Mouse (Mus musculus): ENCODE measurements at regions not wholly inside any gene's neighbourhood (a gene's known extent, or its start where the extent isn't known, plus 50 kb on each side); places are given as distances from the start of the nearest gene placed in this dataset.

DNA sequence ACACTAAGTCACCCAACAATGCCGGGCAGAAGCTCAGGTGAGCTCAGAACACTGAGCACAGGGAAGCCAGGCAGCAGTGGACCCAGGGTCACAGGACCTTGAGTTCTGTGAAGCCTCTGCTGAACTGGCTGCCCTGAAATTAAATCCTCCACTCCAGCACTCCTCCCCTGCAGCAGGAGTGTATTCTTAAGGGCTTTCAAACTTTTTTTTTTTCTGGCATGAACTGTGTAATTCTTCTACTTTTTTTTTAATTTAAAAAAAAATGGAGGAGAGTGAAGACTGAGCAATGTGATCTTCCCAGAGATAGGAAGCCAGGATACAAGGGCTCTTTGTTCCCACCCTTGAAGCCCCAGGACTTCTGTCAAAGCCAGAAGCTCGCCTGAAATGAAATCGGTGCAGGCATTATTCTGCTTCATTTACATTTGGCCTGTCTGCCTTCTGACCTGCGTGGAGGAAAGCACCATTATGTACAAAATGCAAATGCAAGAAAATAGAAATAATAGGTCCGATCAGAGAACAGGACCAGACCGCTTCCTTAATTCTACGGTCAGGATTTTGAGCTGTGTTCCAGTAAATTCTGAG is 331.3 kb upstream of the Mki67 start:
- 21% methylated on average over 7 of the region's 7 CpGs for WGBS
- H3K27ac ChIP-seq: peak overlapping the region; percentile 83
- H3K36me3 ChIP-seq (ENCODE audit: insufficient read depth, low read length): no peaks in the 10 kb centered on the region
- no peak overlapping the region for H3K9ac ChIP-seq (replicated peaks; ENCODE audit: low read length)
- no peaks in the 10 kb centered on the region for H3K9me3 ChIP-seq (ENCODE audit: low read length)
- ATAC-seq (no peak), DNase-seq (ENCODE audit: low spot score) (peak; percentile 63)
- H3K27me3 ChIP-seq (ENCODE audit: insufficient read depth, low read length): no peaks in the 10 kb centered on the region
- peak overlapping the region; percentile 33 for H3K4me2 ChIP-seq (ENCODE audit: low read depth, low read length)
- H3K4me3 ChIP-seq (ENCODE audit: low read length): no peak overlapping the region
- TF ChIP-seq CTCF (IDR thresholded peaks at IDR 0.05; ENCODE audit: low read depth): no peak
- peaks cover 25% of the 10 kb centered on the region for H3K4me1 ChIP-seq (ENCODE audit: insufficient read depth, low read length)

DNA sequence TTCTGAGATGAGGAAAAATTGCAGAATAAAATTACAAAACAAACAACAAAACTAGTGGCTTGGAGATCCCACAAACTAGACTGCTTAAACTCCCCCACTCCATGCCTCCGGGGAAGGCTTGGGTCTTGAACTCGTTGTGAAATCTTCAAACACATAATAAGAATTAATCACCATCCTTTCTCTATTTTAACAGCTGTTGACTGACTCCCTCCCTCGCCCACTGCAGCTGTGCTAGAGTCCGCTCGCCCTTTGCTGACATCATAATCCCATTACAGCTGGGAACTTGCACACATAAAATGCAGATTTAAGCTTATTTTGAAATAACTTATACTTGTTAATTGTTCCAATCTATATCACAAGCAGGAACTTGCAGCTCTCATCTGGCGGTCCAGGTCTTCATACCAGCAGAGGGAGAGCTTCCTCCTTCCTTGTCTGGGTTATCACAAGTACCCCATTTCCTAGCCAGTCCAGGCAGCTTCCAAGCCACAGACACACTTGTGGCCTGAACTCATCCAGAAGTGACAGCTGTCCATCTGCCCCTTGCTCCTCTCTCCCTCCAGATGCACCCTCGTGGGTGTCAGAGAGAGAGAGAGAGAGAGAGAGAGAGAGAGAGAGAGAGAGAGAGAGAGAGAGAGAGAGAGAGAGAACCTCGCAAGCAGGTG is 332.9 kb upstream of the Mki67 start:
- H3K9me3 ChIP-seq (ENCODE audit: low read length): no peaks in the 10 kb centered on the region
- H3K4me3 ChIP-seq (ENCODE audit: low read length): no peak overlapping the region
- no peak for ATAC-seq
- no peak overlapping the region for H3K9ac ChIP-seq (replicated peaks; ENCODE audit: low read length)
- WGBS: 61% methylated on average over 7 of the region's 8 CpGs
- H3K27ac ChIP-seq: no peak overlapping the region
- no peaks in the 10 kb centered on the region for H3K36me3 ChIP-seq (ENCODE audit: insufficient read depth, low read length)
- peaks cover 25% of the 10 kb centered on the region for H3K4me1 ChIP-seq (ENCODE audit: insufficient read depth, low read length)
- DNase-seq (ENCODE audit: low spot score): no peak
- no peaks in the 10 kb centered on the region for H3K27me3 ChIP-seq (ENCODE audit: insufficient read depth, low read length)
- TF ChIP-seq CTCF (IDR thresholded peaks at IDR 0.05; ENCODE audit: low read depth): peak; percentile 32
- H3K4me2 ChIP-seq (ENCODE audit: low read depth, low read length): no peak overlapping the region

DNA sequence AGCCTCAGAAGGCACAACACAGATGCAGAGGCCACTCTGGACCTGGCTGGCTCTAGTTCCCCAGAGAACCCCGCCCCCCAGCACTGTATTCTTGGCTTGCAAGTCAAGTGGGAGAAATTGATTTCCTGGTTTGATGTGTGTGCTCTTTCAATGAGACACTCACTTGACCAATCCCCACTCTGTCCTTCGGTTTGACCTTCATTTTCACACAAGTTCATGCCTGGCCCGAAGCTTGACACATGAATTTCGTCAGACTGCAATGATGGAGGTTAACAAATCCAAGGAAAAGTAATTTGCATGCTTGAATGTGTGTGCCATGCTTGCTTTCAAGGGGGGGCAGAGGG is 333.4 kb upstream of the Mki67 start:
- Histone ChIP-seq H3K9me3 (ENCODE audit: low read length) (no peaks in the 10 kb centered on the region), H3K27me3 (ENCODE audit: insufficient read depth, low read length) (no peaks in the 10 kb centered on the region), H3K36me3 (ENCODE audit: insufficient read depth, low read length) (no peaks in the 10 kb centered on the region), H3K4me1 (ENCODE audit: insufficient read depth, low read length) (peaks cover 25% of the 10 kb centered on the region), H3K4me3 (ENCODE audit: low read length) (no peak overlapping the region), H3K9ac (replicated peaks; ENCODE audit: low read length) (no peak overlapping the region), H3K4me2 (ENCODE audit: low read depth, low read length) (no peak overlapping the region), H3K27ac (no peak overlapping the region)
- 24% methylated on average over 4 of the region's 4 CpGs for WGBS
- ATAC-seq: no peak
- DNase-seq (ENCODE audit: low spot score): no peak
- no peak for TF ChIP-seq CTCF (IDR thresholded peaks at IDR 0.05; ENCODE audit: low read depth)

DNA sequence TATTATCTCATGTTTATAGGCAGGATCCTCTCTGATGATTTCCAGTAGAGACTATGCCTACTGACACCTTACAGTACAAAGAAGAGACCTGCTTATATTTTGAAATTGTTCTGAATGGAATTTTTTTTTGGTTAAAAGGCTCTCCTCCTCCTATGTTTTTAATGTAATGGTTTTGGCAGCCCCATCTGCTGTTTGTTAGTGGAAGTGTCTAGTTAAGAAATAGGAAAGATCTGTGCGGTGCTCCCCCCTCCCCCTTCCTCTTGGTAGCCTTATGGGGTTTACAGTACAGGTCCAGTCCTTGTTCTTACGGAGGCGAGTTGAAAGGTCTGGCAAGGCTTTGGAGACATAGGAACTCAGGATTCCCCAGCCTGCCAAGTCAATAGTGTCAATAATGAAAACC is 334.0 kb upstream of the Mki67 start:
- H3K27me3 ChIP-seq (ENCODE audit: insufficient read depth, low read length): no peaks in the 10 kb centered on the region
- ATAC-seq: no peak
- H3K4me2 ChIP-seq (ENCODE audit: low read depth, low read length): no peak overlapping the region
- peak; percentile 61 for TF ChIP-seq CTCF (IDR thresholded peaks at IDR 0.05; ENCODE audit: low read depth)
- peaks cover 25% of the 10 kb centered on the region for H3K4me1 ChIP-seq (ENCODE audit: insufficient read depth, low read length)
- no peak overlapping the region for H3K9ac ChIP-seq (replicated peaks; ENCODE audit: low read length)
- WGBS: 41% methylated on average over 3 of the region's 3 CpGs
- no peak overlapping the region for H3K27ac ChIP-seq
- H3K9me3 ChIP-seq (ENCODE audit: low read length): no peaks in the 10 kb centered on the region
- DNase-seq (ENCODE audit: low spot score): peak; percentile 70
- no peaks in the 10 kb centered on the region for H3K36me3 ChIP-seq (ENCODE audit: insufficient read depth, low read length)
- H3K4me3 ChIP-seq (ENCODE audit: low read length): no peak overlapping the region

DNA sequence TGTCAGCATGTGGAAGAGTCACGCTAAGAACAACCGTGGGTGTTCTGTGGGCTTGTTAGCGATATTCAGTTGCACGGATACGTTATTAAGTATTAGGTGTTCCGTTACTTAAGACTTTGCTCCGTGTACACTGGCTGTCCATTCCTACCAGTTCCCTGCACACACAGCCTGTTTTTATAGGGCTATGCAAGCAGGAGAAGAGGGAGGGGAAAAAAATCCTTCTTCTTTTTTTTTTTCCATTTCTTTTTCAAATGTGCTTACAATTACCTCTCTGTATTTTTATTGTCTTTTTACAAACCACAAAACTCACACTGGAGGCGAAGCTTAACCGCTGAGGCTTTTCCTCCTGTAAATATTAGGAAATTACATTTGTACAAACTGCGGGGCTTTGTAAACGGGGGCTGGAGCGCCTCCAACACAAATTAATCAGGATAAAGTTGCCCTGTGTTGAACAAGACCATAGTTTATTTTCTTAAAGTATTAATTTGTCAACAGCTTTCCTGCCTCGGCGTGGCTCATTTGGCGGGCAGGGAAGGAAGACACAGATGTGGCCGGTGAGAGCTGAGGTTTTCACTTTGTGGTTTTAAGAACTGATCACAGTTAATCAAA is 340.8 kb upstream of the Mki67 start:
- H3K4me3 ChIP-seq (ENCODE audit: low read length): no peak overlapping the region
- DNase-seq (ENCODE audit: low spot score) (peak; percentile 10), ATAC-seq (no peak)
- WGBS: 49% methylated on average over 16 of the region's 16 CpGs
- H3K27ac ChIP-seq: no peak overlapping the region
- no peaks in the 10 kb centered on the region for H3K9me3 ChIP-seq (ENCODE audit: low read length)
- H3K4me2 ChIP-seq (ENCODE audit: low read depth, low read length): no peak overlapping the region
- no peaks in the 10 kb centered on the region for H3K36me3 ChIP-seq (ENCODE audit: insufficient read depth, low read length)
- H3K27me3 ChIP-seq (ENCODE audit: insufficient read depth, low read length): no peaks in the 10 kb centered on the region
- no peak for TF ChIP-seq CTCF (IDR thresholded peaks at IDR 0.05; ENCODE audit: low read depth)
- no peak overlapping the region for H3K9ac ChIP-seq (replicated peaks; ENCODE audit: low read length)
- 0 out of 2 replicates have a peak, but pooled peaks cover 3% of the 10 kb centered on the region for H3K4me1 ChIP-seq (ENCODE audit: insufficient read depth, low read length)

DNA sequence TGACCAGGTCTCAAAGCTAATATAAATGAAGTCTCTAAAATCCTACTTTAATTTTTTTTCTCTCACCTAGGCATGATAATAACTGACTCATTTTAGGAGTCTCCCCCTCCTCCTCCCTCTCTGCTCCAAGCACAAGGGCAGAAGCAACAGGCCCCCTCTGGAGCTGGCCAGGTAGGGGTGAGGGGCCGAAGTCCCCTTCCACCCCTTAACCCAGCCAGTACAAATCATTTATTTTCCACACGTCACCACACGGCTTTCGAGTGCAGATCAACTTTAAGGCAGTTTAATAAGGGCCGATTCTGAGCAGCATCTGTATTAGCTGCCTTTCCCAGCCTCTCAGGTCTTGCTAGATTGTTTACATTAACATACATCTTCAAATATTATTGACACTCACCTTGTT is 342.2 kb upstream of the Mki67 start:
- no peaks in the 10 kb centered on the region for H3K9me3 ChIP-seq (ENCODE audit: low read length)
- no peak for ATAC-seq
- TF ChIP-seq CTCF (IDR thresholded peaks at IDR 0.05; ENCODE audit: low read depth): no peak
- no peak overlapping the region for H3K4me3 ChIP-seq (ENCODE audit: low read length)
- H3K9ac ChIP-seq (replicated peaks; ENCODE audit: low read length): no peak overlapping the region
- H3K4me2 ChIP-seq (ENCODE audit: low read depth, low read length): no peak overlapping the region
- 47% methylated on average over 5 of the region's 5 CpGs for WGBS
- H3K27me3 ChIP-seq (ENCODE audit: insufficient read depth, low read length): no peaks in the 10 kb centered on the region
- no peak overlapping the region for H3K27ac ChIP-seq
- no peaks in the 10 kb centered on the region for H3K36me3 ChIP-seq (ENCODE audit: insufficient read depth, low read length)
- no peak for DNase-seq (ENCODE audit: low spot score)
- H3K4me1 ChIP-seq (ENCODE audit: insufficient read depth, low read length): 0 out of 2 replicates have a peak, but pooled peaks cover 3% of the 10 kb centered on the region

All from hindbrain, postnatal 0 days (tissue).